ENCODE assay signal across 8 mouse cellular contexts in the genomic region with DNA sequence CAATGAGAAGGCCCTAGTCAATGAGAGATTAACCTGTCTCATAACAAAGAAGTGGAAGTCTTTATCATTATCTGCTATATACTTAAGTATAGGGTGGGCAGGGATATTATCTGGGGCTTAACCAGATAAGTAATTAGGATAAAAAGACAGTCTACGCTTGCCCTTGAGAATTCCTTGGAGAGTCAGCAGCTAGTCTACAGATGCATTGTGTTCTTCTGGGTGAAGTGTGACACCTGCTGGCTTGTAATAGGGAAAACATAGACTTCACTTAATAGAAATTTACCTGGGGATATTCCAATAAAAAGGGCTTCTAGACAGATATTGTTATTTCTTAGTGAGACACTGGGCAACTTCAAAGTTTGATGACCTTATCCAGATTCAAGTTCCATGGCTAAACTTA.
A peak's percentile ranks its signal among the peaks of the same experiment; 100 is the strongest.
DNase-seq lines count a peak whose midpoint lies in the region; ATAC-seq and TF ChIP-seq lines count a peak whose summit lies in the region.

No protein-coding gene starts in this region.

- H3K9ac ChIP-seq in hindbrain, postnatal 0 days (replicated peaks; ENCODE audit: low read length), result no peak overlapping the region
- no peak overlapping the region for H3K9ac ChIP-seq in hindbrain, embryonic 13.5 days
- no peak overlapping the region for H3K9ac ChIP-seq in midbrain, embryonic 15.5 days
- no peak overlapping the region for H3K9ac ChIP-seq in midbrain, embryonic 11.5 days (ENCODE audit: low read length)
- H3K9ac ChIP-seq in neural tube, embryonic 15.5 days (replicated peaks), result no peak overlapping the region

- no peak for TF ChIP-seq POLR2A in cerebellum, adult 2 months (IDR thresholded peaks at IDR 0.05; ENCODE audit: borderline replicate concordance, insufficient read depth, low read length)

- no peak overlapping the region for H3K4me3 ChIP-seq in cerebellum, adult 2 months (replicated peaks; ENCODE audit: insufficient read depth, low read depth, low read length)
- no peak overlapping the region for H3K4me3 ChIP-seq in hindbrain, postnatal 0 days (ENCODE audit: low read length)
- no peak overlapping the region for H3K4me3 ChIP-seq in hindbrain, embryonic 13.5 days
- H3K4me3 ChIP-seq in midbrain, embryonic 15.5 days, result no peak overlapping the region
- no peak overlapping the region for H3K4me3 ChIP-seq in midbrain, embryonic 11.5 days (ENCODE audit: low read depth, low read length)
- no peak overlapping the region for H3K4me3 ChIP-seq in neural tube, embryonic 15.5 days (replicated peaks)

- H3K27ac ChIP-seq in cerebellum, adult 2 months (ENCODE audit: insufficient read depth, low read length), result no peak overlapping the region
- H3K27ac ChIP-seq in hindbrain, postnatal 0 days, result no peak overlapping the region
- H3K27ac ChIP-seq in hindbrain, embryonic 13.5 days, result no peak overlapping the region
- no peak overlapping the region for H3K27ac ChIP-seq in midbrain, embryonic 15.5 days
- H3K27ac ChIP-seq in midbrain, embryonic 11.5 days (ENCODE audit: low read depth, low read length), result no peak overlapping the region
- no peak overlapping the region for H3K27ac ChIP-seq in neural tube, embryonic 15.5 days (replicated peaks)

- no peaks in the 10 kb centered on the region for H3K27me3 ChIP-seq in cerebellum, adult 2 months (ENCODE audit: control insufficient read depth, insufficient read depth, low read length)
- no peaks in the 10 kb centered on the region for H3K27me3 ChIP-seq in hindbrain, postnatal 0 days (ENCODE audit: insufficient read depth, low read length)
- no peaks in the 10 kb centered on the region for H3K27me3 ChIP-seq in hindbrain, embryonic 13.5 days
- no peaks in the 10 kb centered on the region for H3K27me3 ChIP-seq in midbrain, embryonic 15.5 days (replicated peaks)
- H3K27me3 ChIP-seq in midbrain, embryonic 11.5 days (ENCODE audit: control insufficient read depth, insufficient read depth, low read length), result no peaks in the 10 kb centered on the region
- H3K27me3 ChIP-seq in neural tube, embryonic 15.5 days (replicated peaks), result no peaks in the 10 kb centered on the region

- H3K36me3 ChIP-seq in hindbrain, postnatal 0 days (ENCODE audit: insufficient read depth, low read length), result no peaks in the 10 kb centered on the region
- H3K36me3 ChIP-seq in hindbrain, embryonic 13.5 days, result no peaks in the 10 kb centered on the region
- H3K36me3 ChIP-seq in midbrain, embryonic 15.5 days (replicated peaks), result no peaks in the 10 kb centered on the region
- no peaks in the 10 kb centered on the region for H3K36me3 ChIP-seq in midbrain, embryonic 11.5 days (ENCODE audit: control insufficient read depth, insufficient read depth, low read length)
- no peaks in the 10 kb centered on the region for H3K36me3 ChIP-seq in neural tube, embryonic 15.5 days

- H3K9me3 ChIP-seq in hindbrain, postnatal 0 days (ENCODE audit: low read length), result no peaks in the 10 kb centered on the region
- H3K9me3 ChIP-seq in hindbrain, embryonic 13.5 days, result no peaks in the 10 kb centered on the region
- no peaks in the 10 kb centered on the region for H3K9me3 ChIP-seq in midbrain, embryonic 15.5 days
- no peaks in the 10 kb centered on the region for H3K9me3 ChIP-seq in midbrain, embryonic 11.5 days (ENCODE audit: control insufficient read depth, low read length)
- H3K9me3 ChIP-seq in neural tube, embryonic 15.5 days (replicated peaks), result no peaks in the 10 kb centered on the region

- ATAC-seq in hindbrain, postnatal 0 days, result 0 out of 2 replicates have a peak, but pooled peaks have one; percentile 35
- ATAC-seq in hindbrain, embryonic 13.5 days (ENCODE audit: low FRiP score), result no peak
- ATAC-seq in midbrain, embryonic 15.5 days (replicated peaks), result peak; percentile 57
- ATAC-seq in midbrain, embryonic 11.5 days (ENCODE audit: low FRiP score), result no peak
- ATAC-seq in neural tube, embryonic 15.5 days (ENCODE audit: low FRiP score), result peak; percentile 72; the same call in 1 of the 2 replicates

- no peaks in the 10 kb centered on the region for H3K4me1 ChIP-seq in cerebellum, adult 2 months (ENCODE audit: control insufficient read depth, insufficient read depth, low read length)
- H3K4me1 ChIP-seq in hindbrain, postnatal 0 days (ENCODE audit: insufficient read depth, low read length), result no peaks in the 10 kb centered on the region
- H3K4me1 ChIP-seq in hindbrain, embryonic 13.5 days (replicated peaks), result peaks cover 7% of the 10 kb centered on the region
- no peaks in the 10 kb centered on the region for H3K4me1 ChIP-seq in midbrain, embryonic 15.5 days
- no peaks in the 10 kb centered on the region for H3K4me1 ChIP-seq in midbrain, embryonic 11.5 days (ENCODE audit: control insufficient read depth, insufficient read depth, low read length)
- H3K4me1 ChIP-seq in neural tube, embryonic 15.5 days, result 0 out of 2 replicates have a peak, but pooled peaks cover 5% of the 10 kb centered on the region

- intact Hi-C loops in gastrocnemius, postnatal 14 days (cut with DNase I; ENCODE audit: low total_unique reads), result loop anchor here (10.0 kb wide), 1 partner anchor 948 kb away; no protein-coding TSS in a partner anchor

- DNase-seq in cerebellum, adult 2 months, result no peak
- no peak for DNase-seq in cerebellum, postnatal 36 days
- peak; percentile 56 for DNase-seq in hindbrain, postnatal 0 days (ENCODE audit: low spot score)
- no peak for DNase-seq in midbrain, embryonic 11.5 days (ENCODE audit: low spot score, missing footprints)
- DNase-seq in gastrocnemius, postnatal 14 days, result no peak

- WGBS in cerebellum, adult 2 months, result 69% methylated on average over 1 of the region's 1 CpGs
- WGBS in hindbrain, postnatal 0 days, result 57% methylated on average over 1 of the region's 1 CpGs
- 66% methylated on average over 1 of the region's 1 CpGs for WGBS in hindbrain, embryonic 13.5 days
- WGBS in midbrain, embryonic 15.5 days, result 44% methylated on average over 1 of the region's 1 CpGs
- 79% methylated on average over 1 of the region's 1 CpGs for WGBS in midbrain, embryonic 11.5 days
- 41% methylated on average over 1 of the region's 1 CpGs for WGBS in neural tube, embryonic 15.5 days

- H3K4me2 ChIP-seq in hindbrain, postnatal 0 days (ENCODE audit: low read depth, low read length), result no peak overlapping the region
- no peak overlapping the region for H3K4me2 ChIP-seq in hindbrain, embryonic 13.5 days
- H3K4me2 ChIP-seq in midbrain, embryonic 15.5 days, result no peak overlapping the region
- H3K4me2 ChIP-seq in midbrain, embryonic 11.5 days, result no peak overlapping the region
- no peak overlapping the region for H3K4me2 ChIP-seq in neural tube, embryonic 15.5 days

- TF ChIP-seq CTCF in cerebellum, adult 2 months (IDR thresholded peaks at IDR 0.05; ENCODE audit: borderline replicate concordance, insufficient read depth, low read depth, low read length), result 0 out of 2 replicates have a peak, but pooled peaks have one; percentile 5
- peak; percentile 58 for TF ChIP-seq CTCF in hindbrain, postnatal 0 days (IDR thresholded peaks at IDR 0.05; ENCODE audit: low read depth)

Comparison
In these comparisons a context has a peak if more than half of its experiments do, and no peak if none do; other contexts are left out.
1. ATAC-seq: peak in hindbrain, postnatal 0 days (single experiment), midbrain, embryonic 15.5 days (single experiment) and neural tube, embryonic 15.5 days (single experiment); none in hindbrain, embryonic 13.5 days (single experiment) and midbrain, embryonic 11.5 days (single experiment).